9 mouse cellular contexts compared by ENCODE assay signal in genomic region chr2:115309856-115310631, GRCm38 (mm10).
DNase-seq lines count a peak whose midpoint lies in the region; ATAC-seq and TF ChIP-seq lines count a peak whose summit lies in the region.
"Had no signal": no experiment of that assay in that cellular context is flagged by ENCODE, and none has a peak within 500 bp of the region (broad histone marks: within the 10 kb centered on the region; RNA-seq: fewer than 3 reads in every experiment).

No protein-coding gene starts in this region.

- no peak overlapping the region for H3K27ac ChIP-seq in liver, embryonic 15.5 days (replicated peaks)
- no peak overlapping the region; the same call in 1 of the 2 replicates for H3K27ac ChIP-seq in thymus, adult 2 months (ENCODE audit: control insufficient read depth, insufficient read depth, low read length)
- H3K27ac ChIP-seq: gastrocnemius, adult 2 months had no signal

- peak; percentile 56; the same call in 1 of the 2 replicates for ATAC-seq in liver, embryonic 15.5 days (ENCODE audit: insufficient read depth)

- DNase-seq in adrenal gland, adult (ENCODE audit: inconsistent age in 2 of 2, low spot score in 1 of 2), result peak; percentile 24 to 69
- no peak for DNase-seq in adrenal gland, adult 18-20 months (ENCODE audit: low spot score in 2 of 2)
- DNase-seq in left cerebral cortex, adult 9 months (ENCODE audit: low spot score in 2 of 2), result peak; percentile 4 to 48
- no peak for DNase-seq in left cerebral cortex, postnatal 36 days (ENCODE audit: low spot score in 2 of 2)
- peak; percentile 18 for DNase-seq in fibroblast of lung, adult 2 months (ENCODE audit: low read depth)
- no peak for DNase-seq in thymus, adult 2 months
- no peak for DNase-seq in T-cell, adult 2 months (ENCODE audit: low spot score)
- DNase-seq: gastrocnemius, adult 2 months had no signal

- H3K9ac ChIP-seq in liver, embryonic 15.5 days, result no peak overlapping the region

- intact Hi-C loops in left cerebral cortex, postnatal 36 days (cut with DNase I), result no loop called here

- no peak for TF ChIP-seq CTCF in thymus, adult 2 months (IDR thresholded peaks at IDR 0.05; ENCODE audit: borderline replicate concordance, control insufficient read depth, extremely low read depth, insufficient read depth, low read length, poor library complexity)

- H3K4me1 ChIP-seq in liver, embryonic 15.5 days (replicated peaks), result no peaks in the 10 kb centered on the region
- no peaks in the 10 kb centered on the region for H3K4me1 ChIP-seq in thymus, adult 2 months (replicated peaks; ENCODE audit: control insufficient read depth, insufficient read depth, low read length)

- H3K4me2 ChIP-seq in liver, embryonic 15.5 days, result no peak overlapping the region

- no peaks in the 10 kb centered on the region for H3K27me3 ChIP-seq in liver, embryonic 15.5 days
- no peaks in the 10 kb centered on the region for H3K27me3 ChIP-seq in thymus, adult 2 months (ENCODE audit: control insufficient read depth, insufficient read depth, low read length)

- H3K9me3 ChIP-seq in liver, embryonic 15.5 days (replicated peaks), result no peaks in the 10 kb centered on the region

- WGBS in liver, embryonic 15.5 days (ENCODE audit: insufficient replicate concordance), result 54% methylated on average over 4 of the region's 4 CpGs
- WGBS in thymus, adult 2 months, result 85% methylated on average over 4 of the region's 4 CpGs

- no peak for TF ChIP-seq POLR2A in thymus, adult 2 months (IDR thresholded peaks at IDR 0.05; ENCODE audit: control insufficient read depth, extremely low read depth, insufficient read depth, low read length, poor library complexity)

- no peaks in the 10 kb centered on the region for H3K36me3 ChIP-seq in liver, embryonic 15.5 days (replicated peaks)
- H3K36me3 ChIP-seq in thymus, adult 2 months (ENCODE audit: control insufficient read depth, insufficient read depth, low read length), result no peaks in the 10 kb centered on the region

- H3K4me3 ChIP-seq in liver, embryonic 15.5 days (replicated peaks), result no peak overlapping the region
- no peak overlapping the region for H3K4me3 ChIP-seq in thymus, adult 2 months (ENCODE audit: control insufficient read depth, insufficient read depth, low read length)
- H3K4me3 ChIP-seq: gastrocnemius, adult 2 months had no signal

Comparison
In these comparisons a context has a peak if more than half of its experiments do, and no peak if none do; other contexts are left out.
1. DNase-seq: peak in adrenal gland, adult (2 of 2), left cerebral cortex, adult 9 months (2 of 2) and fibroblast of lung, adult 2 months (single experiment); none in adrenal gland, adult 18-20 months (0 of 2), left cerebral cortex, postnatal 36 days (0 of 2), thymus, adult 2 months (single experiment) and T-cell, adult 2 months (single experiment).